Mouse (Mus musculus) heart, embryonic 11.5 days (tissue): ENCODE results near the gene Grk5. TPM values are rescaled to one million over a fixed set of nuclear protein-coding genes. Genes with fewer than 3 reads are reported as not detected.

Experiments
- ATAC-seq: fragments of 200-750 bp; cut with Nextera tagmentation; replicated peaks from 2 replicates; pipeline ENCODE4 v1.8.0; 2017; ENCODE audit warnings: moderate library complexity; ENCODE audit not compliant: insufficient number of reproducible peaks, low FRiP score, low TSS enrichment
- H3K27ac ChIP-seq: fragments of 300-500 bp; sonication (generic); 2 replicates; pipeline ENCODE4 v1.5.1; 2014; ENCODE audit warnings: mild to moderate bottlenecking, low read depth, low read length
- H3K27me3 ChIP-seq: fragments of 300-500 bp; sonication (generic); 2 replicates; pipeline ENCODE4 v1.6.1; 2014; ENCODE audit warnings: mild to moderate bottlenecking, low read length, mixed read lengths; ENCODE audit not compliant: control insufficient read depth, insufficient read depth
- H3K36me3 ChIP-seq: fragments of 300-500 bp; sonication (generic); 2 replicates; pipeline ENCODE4 v1.6.1; 2014; ENCODE audit warnings: mild to moderate bottlenecking, low read length, moderate library complexity, mixed read lengths; ENCODE audit not compliant: control insufficient read depth, insufficient read depth
- H3K4me1 ChIP-seq: fragments of 300-500 bp; sonication (generic); 2 replicates; pipeline ENCODE4 v1.6.1; 2014; ENCODE audit warnings: low read length; ENCODE audit not compliant: control insufficient read depth, insufficient read depth
- H3K4me2 ChIP-seq: fragments of 300-500 bp; sonication (generic); 2 replicates; pipeline ENCODE4 v1.6.1; 2014; ENCODE audit warnings: mild to moderate bottlenecking, moderate library complexity
- H3K4me3 ChIP-seq: fragments of 300-500 bp; sonication (generic); 2 replicates; pipeline ENCODE4 v1.5.1; 2014; ENCODE audit warnings: low read depth, low read length
- H3K9ac ChIP-seq: fragments of 300-500 bp; sonication (generic); 2 replicates; pipeline ENCODE4 v1.6.1; 2014; ENCODE audit warnings: mild to moderate bottlenecking, low read depth, low read length, moderate library complexity
- H3K9me3 ChIP-seq: fragments of 300-500 bp; sonication (generic); replicated peaks from 2 replicates; pipeline ENCODE4 v1.6.1; 2016; ENCODE audit warnings: low read length; ENCODE audit not compliant: control insufficient read depth
- WGBS: fragments of 180-500 bp; shearing (Covaris S2); extraction: QIAGEN DNeasy Blood & Tissue Kit; methylation state at CpG from one replicate; pipeline ENCODE4 v1.1.7; 2014; ENCODE audit not compliant: insufficient replicate concordance; 5-methylcytosine and 5-hydroxymethylcytosine counted together
- polyA plus RNA-seq: library from polyadenylated mRNA; unstranded; fragments of >200 nt; fragmentation: Nextera tagmentation; extraction: Ambion mirVana; gene quantifications from 2 replicates; pipeline ENCODE4 v1.2.1, GENCODE M21; 2014

Grk5 gene
- polyA plus RNA-seq, 1 experiment from 2014 or later, result 4.9 TPM

- Histone ChIP-seq H3K9ac (no peak overlapping the region), H3K36me3 (0 out of 2 replicates have a peak, but pooled peaks cover 2% of the 10 kb centered on the region), H3K4me3 (no peak overlapping the region), H3K4me2 (no peak overlapping the region), H3K27me3 (no peaks in the 10 kb centered on the region), H3K9me3 (no peaks in the 10 kb centered on the region), H3K4me1 (no peaks in the 10 kb centered on the region), H3K27ac (no peak overlapping the region)
- 70% methylated on average over 2 of the region's 2 CpGs for WGBS
- no peak for ATAC-seq
Measured at GRCm38 (mm10) chr19:61096776-61097175, 207.2 kb downstream of the Grk5 start.

- H3K4me2 ChIP-seq, result no peak overlapping the region
- no peak overlapping the region for H3K9ac ChIP-seq
- no peak overlapping the region for H3K27ac ChIP-seq
- no peaks in the 10 kb centered on the region for H3K4me1 ChIP-seq
- no peak for ATAC-seq
- no peaks in the 10 kb centered on the region for H3K9me3 ChIP-seq
- WGBS, result 21% methylated on average over 4 of the region's 4 CpGs
- H3K4me3 ChIP-seq, result no peak overlapping the region
- H3K36me3 ChIP-seq, result 0 out of 2 replicates have a peak, but pooled peaks cover 2% of the 10 kb centered on the region
- no peaks in the 10 kb centered on the region for H3K27me3 ChIP-seq
Measured at GRCm38 (mm10) chr19:61097764-61098163, 208.2 kb downstream of the Grk5 start.

GRCm38 (mm10) chr19:61110184-61110583, 220.6 kb downstream of the Grk5 start:
- Histone ChIP-seq H3K9me3 (peaks cover 4% of the 10 kb centered on the region), H3K27me3 (no peaks in the 10 kb centered on the region), H3K4me1 (no peaks in the 10 kb centered on the region), H3K9ac (no peak overlapping the region), H3K4me2 (no peak overlapping the region), H3K36me3 (no peaks in the 10 kb centered on the region; the same call in 1 of the 2 replicates), H3K4me3 (no peak overlapping the region), H3K27ac (no peak overlapping the region)
- ATAC-seq, result no peak
- 46% methylated on average over 2 of the region's 2 CpGs for WGBS

- Histone ChIP-seq H3K4me3 (no peak overlapping the region), H3K9ac (no peak overlapping the region), H3K36me3 (no peaks in the 10 kb centered on the region; the same call in 1 of the 2 replicates), H3K4me2 (no peak overlapping the region), H3K27me3 (no peaks in the 10 kb centered on the region), H3K4me1 (no peaks in the 10 kb centered on the region), H3K27ac (no peak overlapping the region), H3K9me3 (no peaks in the 10 kb centered on the region)
- ATAC-seq, result no peak
- WGBS, result 85% methylated on average over 10 of the region's 10 CpGs
Measured at GRCm38 (mm10) chr19:61131096-61131495, 241.5 kb downstream of the Grk5 start.

- Histone ChIP-seq H3K4me2 (no peak overlapping the region), H3K36me3 (no peaks in the 10 kb centered on the region; the same call in 1 of the 2 replicates), H3K4me3 (no peak overlapping the region), H3K27ac (no peak overlapping the region), H3K9me3 (no peaks in the 10 kb centered on the region), H3K4me1 (peaks cover 5% of the 10 kb centered on the region), H3K27me3 (no peaks in the 10 kb centered on the region), H3K9ac (no peak overlapping the region)
- no peak for ATAC-seq
Measured at GRCm38 (mm10) chr19:61138655-61139054, 249.1 kb downstream of the Grk5 start.

GRCm38 (mm10) chr19:61140342-61141206, 251.0 kb downstream of the Grk5 start, which contains the start of gene Zfp950:
Zfp950 (minus strand) TSS chr19:61140840.
- H3K4me2 ChIP-seq, result peak within 1 kb of the TSS; percentile 77
- peak within 1 kb of the TSS; percentile 92 for H3K4me3 ChIP-seq
- H3K27ac ChIP-seq, result peak within 1 kb of the TSS; percentile 35; the same call in 1 of the 2 replicates
- WGBS, result under 1% methylated on average over 18 of the region's 18 CpGs
- peak; percentile 99 for ATAC-seq
- no peaks in the 10 kb centered on the region for H3K9me3 ChIP-seq
- no peaks in the 10 kb centered on the region; the same call in 1 of the 2 replicates for H3K36me3 ChIP-seq
- no peaks in the 10 kb centered on the region for H3K27me3 ChIP-seq
- peaks cover 5% of the 10 kb centered on the region for H3K4me1 ChIP-seq
- peak within 1 kb of the TSS; percentile 86 for H3K9ac ChIP-seq

- H3K4me1 ChIP-seq, result peaks cover 5% of the 10 kb centered on the region
- WGBS, result 18% methylated on average over 4 of the region's 4 CpGs
- H3K4me3 ChIP-seq, result peak overlapping the region; percentile 92
- peak overlapping the region; percentile 77 for H3K4me2 ChIP-seq
- H3K9ac ChIP-seq, result no peak overlapping the region; the same call in 1 of the 2 replicates
- H3K27me3 ChIP-seq, result no peaks in the 10 kb centered on the region
- H3K36me3 ChIP-seq, result no peaks in the 10 kb centered on the region; the same call in 1 of the 2 replicates
- H3K27ac ChIP-seq, result no peak overlapping the region; the same call in 1 of the 2 replicates
- H3K9me3 ChIP-seq, result no peaks in the 10 kb centered on the region
- ATAC-seq, result no peak
Measured at GRCm38 (mm10) chr19:61141299-61141698, 251.8 kb downstream of the Grk5 start.
